Mouse (Mus musculus) lung, adult 2 months (tissue): ENCODE data around the gene Kctd10. TPM values are rescaled to one million over a fixed set of nuclear protein-coding genes. Genes with fewer than 3 reads are reported as not detected.

Source experiments
- DNase-seq: peaks from one replicate; pipeline ENCODE4 v3.0.0; 2022
- H3K4me1 ChIP-seq: fragments of 200-500 bp; 2 replicates; pipeline ENCODE4 v1.6.1; 2011; ENCODE audit warnings: low read length; ENCODE audit not compliant: control insufficient read depth, insufficient read depth
- H3K4me3 ChIP-seq: fragments of 200-500 bp; replicated peaks from 2 replicates; pipeline ENCODE3; 2011; ENCODE audit warnings: low read depth, mild to moderate bottlenecking, control low read depth, low read length; ENCODE audit errors: extremely low read depth
- CTCF ChIP-seq: fragments of 200-500 bp; IDR thresholded peaks from 2 replicates; pipeline ENCODE4 v1.5.1; 2011; ENCODE audit warnings: mild to moderate bottlenecking, low read length, control low read depth; ENCODE audit not compliant: insufficient read depth
- POLR2A ChIP-seq: fragments of 200-500 bp; IDR thresholded peaks from 2 replicates; pipeline ENCODE4 v1.6.1; 2011; ENCODE audit warnings: low read depth, mild to moderate bottlenecking, control low read depth, low read length, borderline replicate concordance; ENCODE audit errors: extremely low read depth
- WGBS: fragments of 180-500 bp; shearing (Covaris S2); methylation state at CpG from one replicate; pipeline ENCODE4 v1.1.7; 2018; 5-methylcytosine and 5-hydroxymethylcytosine counted together
- polyA plus RNA-seq: library from polyadenylated mRNA; depleted of rRNA; stranded (reverse); fragments of >200 nt; gene quantifications from 2 replicates; pipeline ENCODE4 v1.2.3, GENCODE M21; 2012

Gene Kctd10
- polyA plus RNA-seq, 1 experiment = 318 TPM

DNA sequence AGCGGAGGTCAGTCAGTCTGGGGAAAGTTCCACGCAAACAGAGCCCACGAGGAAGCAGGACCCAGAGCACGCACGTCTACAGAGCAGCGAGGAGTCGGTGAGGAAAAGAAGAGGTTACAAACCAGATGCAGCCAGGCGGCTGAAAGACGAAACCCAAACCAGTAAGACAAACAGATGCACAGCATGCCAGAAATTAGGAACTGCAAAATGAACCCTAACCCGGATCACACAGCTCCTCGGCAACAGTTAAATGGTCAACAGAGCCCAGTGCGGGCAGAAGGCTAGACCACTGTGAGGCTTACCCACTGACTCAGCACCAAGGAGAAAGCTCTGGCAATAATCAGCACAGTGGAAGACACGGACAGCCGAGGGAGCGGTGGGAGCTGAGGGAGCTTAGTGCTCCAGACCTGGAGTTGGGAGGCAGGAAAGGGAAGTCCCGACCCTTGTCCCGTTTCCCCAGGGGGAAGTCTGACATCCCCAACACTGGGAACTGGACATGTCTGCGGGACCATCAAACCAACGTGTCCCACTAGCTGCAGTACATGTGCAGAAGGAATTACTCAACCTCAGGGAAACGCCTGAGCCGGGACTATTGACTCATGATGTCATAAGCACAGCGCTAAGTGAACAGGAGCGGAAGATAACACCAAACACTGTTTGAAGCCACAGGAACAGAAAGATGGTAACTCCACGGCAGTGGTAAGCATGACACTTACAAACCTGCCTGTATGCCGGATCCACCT, 8.4 kb downstream of the Kctd10 start:
- DNase-seq = peak; percentile 34

DNA sequence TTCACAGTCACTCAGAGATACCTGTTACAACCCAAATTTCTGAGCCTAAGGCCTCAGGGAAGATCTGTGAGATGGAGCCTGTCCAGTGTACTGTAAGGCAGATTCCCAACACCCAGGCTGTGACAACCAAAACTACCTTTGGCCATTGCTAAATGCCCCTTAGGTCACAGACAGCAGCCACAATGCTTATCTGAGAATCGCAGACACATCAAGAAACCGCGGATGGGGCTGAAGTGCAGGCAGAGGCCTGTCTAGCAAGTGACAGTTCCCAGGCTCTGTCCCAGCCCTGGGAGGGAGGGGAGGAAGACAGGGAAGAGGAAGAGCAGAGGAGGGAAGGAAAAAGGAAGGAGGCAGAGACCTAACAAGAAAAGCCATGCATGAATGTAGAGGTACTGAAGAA, 9.0 kb downstream of the Kctd10 start:
- no peak for TF ChIP-seq POLR2A
- no peak for TF ChIP-seq CTCF
- WGBS = 8% methylated on average over 3 of the region's 3 CpGs
- peaks cover 67% of the 10 kb centered on the region for H3K4me1 ChIP-seq
- H3K4me3 ChIP-seq = no peak overlapping the region
- no peak for DNase-seq

More for the DNA sequence above, 8.4 kb downstream of the Kctd10 start:
- no peak overlapping the region for H3K4me3 ChIP-seq
- 27% methylated on average over 25 of the region's 25 CpGs for WGBS
- TF ChIP-seq POLR2A (0 out of 2 replicates have a peak, but pooled peaks have one; percentile 3), CTCF (no peak)
- peaks cover 70% of the 10 kb centered on the region for H3K4me1 ChIP-seq

DNA sequence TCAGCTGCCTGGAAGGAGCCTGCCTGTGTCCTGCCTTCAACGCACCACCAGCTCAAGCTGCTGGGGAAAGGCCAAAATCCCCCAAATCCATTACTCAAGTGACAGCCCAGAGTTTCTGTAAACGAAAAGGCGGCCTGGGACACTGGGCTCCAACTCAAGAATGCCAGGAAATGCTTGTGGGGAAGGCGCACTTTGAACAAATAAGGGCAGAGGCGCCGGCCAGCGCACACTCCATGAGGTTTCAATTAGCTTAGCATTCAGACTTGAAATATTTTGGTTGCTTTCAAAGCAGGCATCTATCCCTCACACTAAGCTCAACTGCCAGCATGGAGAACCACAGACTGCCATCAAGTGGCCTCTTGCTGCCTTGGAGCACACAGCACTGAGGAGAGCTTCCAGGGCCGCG, 9.9 kb downstream of the Kctd10 start:
- 13% methylated on average over 9 of the region's 9 CpGs for WGBS
- H3K4me3 ChIP-seq = no peak overlapping the region

DNA sequence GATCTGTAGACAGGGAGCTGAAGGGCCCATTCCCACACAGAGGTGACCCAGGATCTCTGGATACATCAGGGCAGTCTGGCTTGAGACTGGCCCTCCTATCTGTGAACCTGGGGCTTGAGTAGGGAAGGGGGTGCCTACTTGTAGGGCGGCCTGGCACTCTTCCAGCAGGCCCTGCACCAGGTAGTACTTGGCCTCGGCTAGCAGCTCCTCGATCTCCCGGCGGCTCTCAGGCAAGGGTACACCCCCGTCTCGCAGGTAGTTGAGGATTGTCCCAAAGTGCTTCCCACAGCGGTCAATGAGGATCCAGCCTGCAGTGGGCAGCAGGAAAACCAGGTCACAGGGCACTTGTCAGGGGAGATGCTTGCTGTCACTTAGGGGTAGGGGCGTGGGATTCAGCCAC, 10.4 kb downstream of the Kctd10 start:
- 27% methylated on average over 9 of the region's 9 CpGs for WGBS
- Histone ChIP-seq H3K4me3 (peak overlapping the region; percentile 4), H3K4me1 (peaks cover 63% of the 10 kb centered on the region)
- DNase-seq = no peak
- no peak for TF ChIP-seq POLR2A
- no peak for TF ChIP-seq CTCF

More for the DNA sequence above, 9.9 kb downstream of the Kctd10 start:
- DNase-seq = peak; percentile 73
- H3K4me1 ChIP-seq = peaks cover 63% of the 10 kb centered on the region
- TF ChIP-seq POLR2A (peak; percentile 33; the same call in 1 of the 2 replicates), CTCF (peak; percentile 32; the same call in 1 of the 2 replicates)

DNA sequence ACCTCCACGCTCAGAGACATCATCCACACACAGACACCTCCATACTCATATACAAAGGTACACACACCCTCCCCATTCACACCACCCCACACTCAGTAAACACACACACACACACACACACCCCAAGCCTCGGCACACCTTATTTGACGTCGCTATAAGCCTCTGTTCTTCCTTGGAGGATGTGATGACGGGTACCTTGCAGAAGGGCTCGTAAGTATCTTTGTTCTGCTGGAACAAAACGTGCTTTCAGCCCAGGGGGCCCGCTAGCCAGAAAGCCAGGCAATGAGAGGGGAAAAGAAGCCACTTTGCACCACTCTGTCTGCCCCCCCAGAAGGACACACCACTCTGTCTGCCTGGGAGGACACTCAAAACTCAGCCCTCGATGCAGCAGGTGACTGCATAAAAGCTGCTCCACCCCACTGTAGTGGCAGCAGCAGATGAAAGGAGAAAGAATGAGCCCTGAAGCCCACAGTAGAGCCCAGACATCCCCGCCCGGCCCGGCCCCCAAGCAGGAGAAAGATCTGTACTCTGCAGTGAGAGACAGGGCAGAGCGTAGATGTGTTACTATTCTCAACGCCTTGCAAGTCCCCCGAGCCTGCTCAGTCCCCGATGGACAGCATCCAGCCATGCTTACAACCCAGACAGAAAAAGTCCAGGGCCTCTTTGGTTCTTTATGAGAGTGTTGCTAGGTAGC, 11.4 kb downstream of the Kctd10 start:
- Histone ChIP-seq H3K4me1 (peaks cover 61% of the 10 kb centered on the region), H3K4me3 (no peak overlapping the region)
- 78% methylated on average over 16 of the region's 16 CpGs for WGBS
- TF ChIP-seq POLR2A = no peak
- TF ChIP-seq CTCF = no peak
- no peak for DNase-seq

DNA sequence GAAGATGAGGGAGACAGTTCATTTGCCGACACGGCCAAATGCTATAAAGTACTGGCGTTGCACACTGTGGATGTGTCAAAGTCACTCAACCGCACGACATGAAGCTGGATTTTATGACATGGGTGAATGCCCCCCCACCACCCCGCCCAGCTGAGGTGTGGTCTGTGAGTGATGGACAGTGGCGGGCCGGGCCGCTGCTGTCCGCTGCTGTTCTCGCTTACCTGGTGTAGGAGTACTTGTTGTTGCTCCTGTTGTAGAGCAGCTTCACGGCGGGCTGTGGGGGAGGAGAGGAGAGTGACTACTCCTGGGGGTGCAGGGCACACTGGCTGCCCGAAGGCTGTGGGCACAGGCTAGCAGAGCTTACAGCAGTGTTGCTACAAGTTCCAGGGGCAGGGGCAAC, 12.2 kb downstream of the Kctd10 start:
- Histone ChIP-seq H3K4me1 (peaks cover 55% of the 10 kb centered on the region), H3K4me3 (no peak overlapping the region)
- no peak for DNase-seq
- TF ChIP-seq CTCF (no peak), POLR2A (no peak)
- WGBS = 75% methylated on average over 14 of the region's 14 CpGs

DNA sequence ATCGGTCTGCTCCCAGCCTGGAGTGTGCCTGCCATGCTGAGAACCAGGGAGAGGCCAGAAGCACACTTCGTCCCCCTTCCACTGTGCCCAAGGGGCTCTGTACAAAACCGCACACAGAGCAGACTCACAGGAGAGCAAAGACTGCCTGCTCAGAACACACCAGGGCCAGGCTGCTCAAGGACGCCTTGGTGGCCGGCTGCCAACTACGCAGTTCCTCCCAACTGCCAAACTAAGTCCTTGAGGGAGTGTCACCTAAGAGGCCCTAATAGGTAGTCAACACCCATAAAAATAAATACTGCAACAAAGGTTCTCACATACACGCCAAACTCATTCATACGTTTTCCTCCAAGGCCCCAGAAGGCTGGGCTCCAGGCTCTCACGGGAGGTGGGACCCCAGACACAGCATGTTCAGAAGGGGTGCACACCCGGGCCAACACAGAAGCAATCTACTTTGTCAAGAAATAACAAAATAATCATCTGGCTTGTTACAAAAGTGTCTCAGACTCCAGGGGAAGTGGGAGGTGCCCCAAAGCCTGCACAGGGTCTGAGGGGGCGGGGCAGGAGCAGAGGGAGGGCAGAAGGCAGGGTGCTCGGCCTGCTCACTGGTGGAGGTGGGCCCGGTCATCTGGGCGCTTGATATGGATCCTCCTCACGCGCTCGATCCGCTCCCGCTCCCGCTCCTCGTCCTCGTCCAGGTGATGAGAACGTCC, 15.1 kb downstream of the Kctd10 start:
- Histone ChIP-seq H3K4me3 (no peak overlapping the region), H3K4me1 (peaks cover 28% of the 10 kb centered on the region)
- WGBS = 39% methylated on average over 23 of the region's 23 CpGs
- DNase-seq = peak; percentile 83
- TF ChIP-seq POLR2A = no peak
- TF ChIP-seq CTCF = no peak

DNA sequence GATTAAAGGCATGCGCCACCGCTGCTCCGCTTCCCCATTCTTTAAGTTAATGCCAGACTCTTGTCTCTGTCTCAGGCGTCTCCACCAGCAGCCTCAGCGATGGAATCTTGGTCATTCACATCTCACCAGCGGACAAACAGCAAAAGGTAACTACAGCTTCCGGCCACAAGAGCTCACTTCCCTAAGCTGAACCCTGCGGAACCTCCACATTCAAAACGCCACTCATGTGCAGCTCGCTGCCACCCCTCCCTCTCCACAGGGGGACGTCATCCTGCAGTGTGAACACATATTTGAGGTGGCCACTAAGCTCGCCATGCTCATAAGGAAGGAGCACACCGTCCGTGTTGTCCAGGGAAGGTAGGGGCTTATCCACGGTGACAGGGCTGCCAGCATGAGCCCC, 19.3 kb downstream of the Kctd10 start:
- Histone ChIP-seq H3K4me1 (peaks cover 26% of the 10 kb centered on the region), H3K4me3 (no peak overlapping the region)
- DNase-seq = no peak
- TF ChIP-seq CTCF (no peak), POLR2A (no peak)
- WGBS = 82% methylated on average over 15 of the region's 15 CpGs

DNA sequence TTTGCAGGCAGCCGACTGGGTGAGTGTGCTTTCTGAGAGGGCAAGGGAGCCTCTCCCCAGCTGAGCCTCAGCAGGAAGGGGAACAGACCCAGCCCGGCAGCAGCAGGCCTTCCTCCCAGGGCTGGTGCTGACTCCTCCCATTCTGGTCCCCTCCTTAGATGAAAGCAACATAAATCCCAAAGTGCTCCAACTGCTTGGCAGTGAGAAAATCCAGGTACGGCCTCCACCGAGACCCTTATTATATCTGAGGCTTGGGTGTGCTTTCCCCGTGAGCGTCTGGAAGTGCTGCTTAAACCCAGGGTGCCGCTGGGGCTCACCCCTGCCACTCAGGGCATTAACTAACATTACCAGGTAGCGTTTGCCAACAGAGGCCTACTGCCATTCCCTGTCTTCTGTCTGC, 20.7 kb downstream of the Kctd10 start:
- no peak overlapping the region for H3K4me3 ChIP-seq
- TF ChIP-seq POLR2A (no peak), CTCF (no peak)
- DNase-seq = no peak
- WGBS = 72% methylated on average over 8 of the region's 8 CpGs
- H3K4me1 ChIP-seq = peaks cover 12% of the 10 kb centered on the region
